Mouse (Mus musculus) liver (tissue): ENCODE results near the gene Scnm1.

ENCODE experiments used
- DNase-seq: peaks from one replicate; pipeline ENCODE4 v3.0.0-alpha.2; 2020; ENCODE audit warnings: mixed read lengths

The Scnm1 gene

GRCm38 (mm10) chr3:95133680-95134101, at the start of gene Scnm1, which contains the start of gene Lysmd1:
TSS of gene Scnm1 (minus strand) at chr3:95134011.
TSS of gene Lysmd1 (plus strand) at chr3:95134088.
- DNase-seq: peak; percentile 90

- no peak for DNase-seq
Measured at GRCm38 (mm10) chr3:95181841-95182240, 48.0 kb upstream of the Scnm1 start.

- DNase-seq: no peak
Measured at GRCm38 (mm10) chr3:95179890-95180289, 46.1 kb upstream of the Scnm1 start.

- no peak for DNase-seq
Measured at GRCm38 (mm10) chr3:95178948-95179347, 45.1 kb upstream of the Scnm1 start.

DNA sequence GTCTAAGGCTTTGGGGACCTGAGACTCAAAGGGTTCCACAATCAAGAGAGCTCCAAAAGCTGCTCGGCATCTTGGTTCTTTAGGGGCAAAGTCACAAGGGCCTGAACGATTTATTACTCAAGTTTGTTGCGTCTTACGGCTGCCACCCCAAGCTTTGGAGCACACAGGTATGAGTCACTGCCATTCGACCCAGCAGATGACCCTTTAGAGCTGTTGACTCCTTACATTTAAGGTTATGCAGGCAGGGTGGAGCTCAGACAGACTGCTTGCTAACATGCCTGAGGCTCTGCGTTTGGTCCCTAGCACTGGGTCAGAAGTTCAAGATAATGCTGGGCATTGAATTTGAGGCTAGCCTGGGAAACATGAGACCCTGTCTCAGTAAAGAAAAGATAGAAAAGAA, 43.8 kb upstream of the Scnm1 start:
- DNase-seq: no peak

DNA sequence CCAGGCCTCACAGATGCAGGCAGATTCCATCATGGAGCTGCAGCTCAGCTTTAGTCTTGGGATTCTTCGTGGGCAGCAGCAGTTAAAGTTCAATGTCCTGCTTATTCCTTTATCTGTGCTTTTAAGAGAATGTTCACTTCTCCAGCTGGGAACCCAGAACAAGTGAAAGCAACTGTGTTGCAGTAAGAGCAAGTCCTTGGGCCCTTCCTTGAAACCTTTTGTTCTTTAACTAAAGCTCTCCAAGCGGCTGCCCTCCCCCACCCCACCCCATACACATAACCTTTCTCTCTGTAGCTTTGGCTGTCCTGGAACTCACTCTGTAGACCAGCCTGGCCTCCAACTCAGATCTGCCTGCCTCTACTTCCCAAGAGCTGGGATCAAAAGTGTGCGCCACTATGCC, 42.7 kb upstream of the Scnm1 start:
- DNase-seq: no peak

- peak; percentile 84 for DNase-seq
Measured at GRCm38 (mm10) chr3:95174011-95174592, 40.3 kb upstream of the Scnm1 start.

DNA sequence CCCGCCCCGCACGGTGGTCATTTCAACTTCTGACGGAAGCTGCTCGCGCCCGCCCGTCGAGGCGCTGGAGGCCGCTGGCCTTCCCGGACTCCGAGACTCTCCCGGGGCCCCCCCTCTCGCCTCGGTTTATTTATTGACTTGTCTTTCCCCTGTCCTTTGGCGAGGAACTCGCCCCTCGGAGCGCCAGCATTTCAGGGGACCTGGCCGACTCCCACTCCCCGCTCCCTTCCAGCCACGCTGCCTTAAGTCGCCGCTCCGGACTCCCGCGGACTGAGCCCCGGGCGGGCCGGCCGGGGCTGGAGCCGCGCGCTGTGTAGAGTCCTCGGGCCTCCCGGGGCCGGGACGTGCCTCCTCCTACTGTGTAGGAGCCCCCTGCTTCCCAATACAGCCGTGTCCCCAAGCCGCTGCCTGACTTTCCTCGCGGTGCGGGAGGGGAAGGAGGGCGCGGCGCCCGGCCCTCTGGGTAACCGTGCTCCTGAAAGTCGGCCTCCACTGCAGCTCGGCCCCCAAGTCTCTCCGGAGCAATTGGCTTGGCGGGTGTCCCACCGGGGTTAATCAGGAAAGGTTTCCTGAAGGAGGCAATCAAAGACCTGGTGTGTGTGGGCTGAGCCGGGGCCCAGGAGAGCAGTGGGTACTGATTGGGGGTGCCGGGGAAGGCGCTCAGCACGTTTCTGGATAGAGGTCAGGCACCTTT, 39.6 kb upstream of the Scnm1 start:
- DNase-seq: peak; percentile 7

DNA sequence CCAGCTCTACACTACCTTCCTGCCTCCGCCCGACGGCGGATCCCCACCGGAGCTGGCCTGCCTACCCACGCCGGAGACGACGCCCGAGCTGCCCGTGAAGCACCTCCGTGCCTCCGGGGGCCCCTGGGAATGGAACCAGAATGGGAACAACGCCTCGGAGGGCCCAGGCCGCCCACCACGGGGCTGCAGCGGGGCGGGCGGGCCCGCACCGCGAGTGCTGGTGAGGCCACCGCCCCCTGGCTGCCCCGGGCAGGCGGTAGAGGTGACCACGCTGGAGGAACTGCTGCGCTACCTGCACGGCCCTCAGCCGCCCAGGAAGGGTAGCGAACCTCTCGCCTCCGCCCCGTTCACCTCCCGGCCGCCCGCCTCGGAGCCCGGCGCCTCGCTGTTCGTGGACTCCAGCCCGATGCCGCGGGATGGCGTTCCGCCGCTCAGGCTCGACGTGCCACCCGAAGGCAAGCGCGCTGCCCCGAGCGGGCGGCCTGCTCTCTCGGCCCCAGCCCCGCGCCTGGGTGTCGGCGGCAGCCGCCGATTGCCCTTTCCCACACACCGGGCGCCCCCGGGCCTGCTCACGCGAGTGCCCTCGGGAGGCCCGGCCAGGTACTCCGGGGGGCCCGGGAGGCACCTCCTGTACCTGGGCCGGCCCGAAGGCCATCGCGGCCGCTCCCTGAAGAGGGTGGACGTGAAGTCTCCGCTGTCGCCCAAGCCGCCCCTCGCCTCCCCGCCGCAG, 38.9 kb upstream of the Scnm1 start:
- peak; percentile 9 for DNase-seq

DNA sequence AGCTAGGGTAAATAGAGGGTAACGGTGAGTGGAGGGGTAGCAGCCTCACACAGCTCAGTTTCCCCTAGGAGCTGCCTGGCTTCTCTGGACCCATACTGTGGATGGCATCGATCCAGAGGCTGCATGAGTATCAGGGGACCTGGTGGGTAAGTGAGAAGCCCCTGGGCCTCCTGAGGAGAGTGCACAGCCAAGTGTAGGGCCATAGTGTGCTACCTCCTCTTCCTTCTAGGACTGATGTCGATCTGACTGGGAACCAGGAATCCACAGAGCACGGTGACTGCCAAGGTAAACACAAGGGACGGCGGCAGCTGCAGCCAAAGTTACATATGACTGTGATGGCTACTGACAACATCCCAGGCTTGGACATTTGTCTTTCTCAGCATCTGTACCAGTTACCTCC, 37.3 kb upstream of the Scnm1 start:
- no peak for DNase-seq

GRCm38 (mm10) chr3:95169996-95170395, 36.2 kb upstream of the Scnm1 start:
- no peak for DNase-seq

- no peak for DNase-seq
Measured at GRCm38 (mm10) chr3:95164840-95165239, 31.0 kb upstream of the Scnm1 start.

GRCm38 (mm10) chr3:95164256-95164550, 30.4 kb upstream of the Scnm1 start:
- DNase-seq: no peak

GRCm38 (mm10) chr3:95163419-95164255, 29.8 kb upstream of the Scnm1 start:
- DNase-seq: no peak

DNA sequence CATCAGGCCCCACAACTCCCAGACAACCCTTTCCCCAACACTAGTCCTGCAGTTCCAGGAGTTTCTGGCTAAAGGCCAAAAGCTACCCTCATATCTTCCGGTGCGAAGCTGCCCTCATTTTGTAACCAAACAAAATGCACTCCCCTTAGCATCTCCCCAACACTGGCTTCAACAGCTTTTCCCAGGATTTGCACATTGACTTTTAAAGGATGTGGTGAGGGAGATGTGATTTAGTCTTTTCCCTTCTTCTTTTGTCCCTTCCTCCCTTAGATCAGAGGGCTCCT, 28.5 kb upstream of the Scnm1 start:
- DNase-seq: no peak

DNA sequence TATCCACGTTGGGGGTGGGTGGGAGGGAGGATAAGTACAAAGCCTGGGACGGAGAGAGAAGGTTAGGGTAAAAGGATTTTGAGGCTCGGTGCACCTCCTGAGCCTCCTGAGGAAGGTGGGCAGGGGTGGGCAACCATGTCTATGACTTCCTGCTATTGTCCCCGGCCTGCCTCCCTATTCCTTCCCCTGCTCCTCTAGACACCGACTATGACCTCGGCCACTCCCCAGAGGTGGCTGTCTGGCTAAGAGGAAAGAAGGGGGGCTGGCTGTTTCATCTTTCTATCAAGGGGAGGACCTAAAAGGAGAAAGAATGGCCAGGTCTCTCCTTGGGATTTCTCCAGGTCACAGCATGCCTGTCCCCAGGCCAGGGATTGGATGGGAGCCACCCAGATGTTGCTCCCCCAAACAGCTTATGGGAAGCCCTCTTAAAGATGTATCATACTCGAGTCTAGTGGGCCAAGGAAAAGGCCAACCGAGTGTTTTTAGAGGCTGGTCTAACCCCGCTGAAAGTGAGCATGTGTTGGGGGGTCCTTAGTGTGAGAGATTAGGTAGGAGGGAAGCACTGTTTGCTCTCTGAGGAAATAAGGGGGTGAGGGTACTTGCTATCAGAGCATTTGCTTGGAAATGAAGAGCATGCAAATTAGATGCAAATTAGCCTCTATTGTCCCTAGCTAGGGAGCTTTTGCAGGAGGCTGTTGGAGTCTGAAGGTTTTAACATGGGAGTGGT, 28.0 kb upstream of the Scnm1 start:
- no peak for DNase-seq

GRCm38 (mm10) chr3:95161041-95161551, 27.3 kb upstream of the Scnm1 start:
- peak; percentile 16 for DNase-seq

DNA sequence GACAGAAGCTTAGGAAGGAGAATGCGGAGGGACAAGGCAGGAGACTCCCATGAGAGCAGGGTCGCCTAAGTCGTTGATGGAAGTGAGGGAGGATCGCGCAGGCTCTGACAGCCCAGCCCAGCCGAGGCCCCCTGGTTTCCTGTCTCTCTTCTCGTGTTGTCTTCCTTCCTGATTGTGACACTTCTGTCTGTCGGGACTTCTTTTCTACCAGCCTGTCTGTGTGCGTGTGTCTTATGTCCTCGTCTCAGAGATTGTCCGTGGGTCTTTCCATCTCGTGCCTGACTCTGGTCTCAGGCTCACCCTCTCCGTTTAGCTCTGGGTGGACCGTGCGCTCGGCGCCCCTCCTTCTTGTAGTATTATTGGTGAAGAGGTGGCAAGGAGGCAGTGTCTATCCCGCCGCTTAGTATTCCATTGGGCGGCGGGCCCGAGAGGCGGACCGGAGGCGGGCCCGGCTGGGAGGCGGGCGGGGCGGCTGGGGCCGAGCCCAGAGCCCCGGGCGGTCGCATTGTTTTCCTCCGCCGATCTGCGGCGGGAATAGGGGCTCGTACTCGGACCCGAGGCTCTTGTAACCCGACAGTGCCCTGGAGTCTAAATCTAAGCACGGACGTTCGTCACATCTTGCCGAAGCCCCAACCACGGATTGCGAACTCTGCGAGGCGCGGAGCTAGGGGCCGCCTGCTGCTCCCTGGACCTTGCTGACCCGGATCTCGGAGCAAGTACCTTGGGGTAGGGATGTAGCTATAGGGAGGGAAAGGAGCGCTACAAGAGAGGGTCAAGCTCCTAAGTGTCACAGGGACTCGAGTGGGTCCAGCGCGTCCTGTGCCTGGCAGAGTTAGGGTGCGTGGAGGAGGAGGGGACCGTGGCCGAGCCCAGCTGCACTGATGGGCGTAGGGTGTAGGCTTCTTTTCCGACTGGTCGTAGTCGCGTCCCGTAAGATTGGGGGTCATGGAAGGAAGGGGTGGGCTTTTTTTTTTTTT, 26.5 kb upstream of the Scnm1 start, which contains the start of gene Sema6c:
TSS of gene Sema6c (plus strand) at position 471 of the 977 bp plus-strand sequence.
- peak; percentile 90 for DNase-seq

- no peak for DNase-seq
Measured at GRCm38 (mm10) chr3:95159511-95159986, 25.7 kb upstream of the Scnm1 start.

DNA sequence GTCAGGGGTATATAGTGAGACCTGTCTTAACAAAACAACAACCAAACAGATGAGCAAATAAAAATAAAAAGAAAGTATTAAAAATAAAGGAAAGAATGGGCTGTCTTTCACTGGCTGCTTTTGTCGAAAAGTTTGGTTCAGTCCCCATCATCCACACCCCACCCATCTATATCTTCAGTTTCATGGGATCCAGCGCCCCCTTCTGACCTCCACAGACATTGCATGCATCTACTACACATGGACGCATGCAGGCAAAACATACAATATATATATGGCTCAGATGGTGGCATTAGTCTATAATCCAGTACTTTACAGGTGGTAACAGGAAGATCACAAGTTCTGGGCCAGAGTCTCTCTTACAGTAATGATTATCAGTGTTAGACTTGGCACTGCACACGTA, 20.1 kb upstream of the Scnm1 start:
- peak; percentile 68 for DNase-seq

- DNase-seq: no peak
Measured at GRCm38 (mm10) chr3:95147924-95148323, 14.1 kb upstream of the Scnm1 start.
